Mouse (Mus musculus) spleen, adult 2 months (tissue): ENCODE results near the gene Wasf3.

Experiments
- CTCF ChIP-seq: fragments of 200-500 bp; IDR thresholded peaks from 2 replicates; pipeline ENCODE4 v1.5.1; 2011; ENCODE audit warnings: mild to moderate bottlenecking, inconsistent platforms; ENCODE audit not compliant: insufficient read depth, insufficient read length, insufficient replicate concordance; ENCODE audit errors: extremely low read depth
- POLR2A ChIP-seq: fragments of 200-500 bp; IDR thresholded peaks from 2 replicates; pipeline ENCODE4 v1.6.1; 2011; ENCODE audit warnings: low read depth, low read length, inconsistent platforms

- TF ChIP-seq POLR2A, result no peak
- no peak for TF ChIP-seq CTCF
These were observed 66.9 kb downstream of the Wasf3 start for GRCm38 (mm10) chr5:146451592-146452254.
